Mouse (Mus musculus) layer of hippocampus, adult 9-11 months (tissue): ENCODE data around the gene Msrb1.
A peak's percentile ranks its signal among the peaks of the same experiment; 100 is the strongest.

Experiments used
- DNase-seq: peaks from one replicate; pipeline ENCODE4 v3.0.0; 2022

Gene Msrb1

DNA sequence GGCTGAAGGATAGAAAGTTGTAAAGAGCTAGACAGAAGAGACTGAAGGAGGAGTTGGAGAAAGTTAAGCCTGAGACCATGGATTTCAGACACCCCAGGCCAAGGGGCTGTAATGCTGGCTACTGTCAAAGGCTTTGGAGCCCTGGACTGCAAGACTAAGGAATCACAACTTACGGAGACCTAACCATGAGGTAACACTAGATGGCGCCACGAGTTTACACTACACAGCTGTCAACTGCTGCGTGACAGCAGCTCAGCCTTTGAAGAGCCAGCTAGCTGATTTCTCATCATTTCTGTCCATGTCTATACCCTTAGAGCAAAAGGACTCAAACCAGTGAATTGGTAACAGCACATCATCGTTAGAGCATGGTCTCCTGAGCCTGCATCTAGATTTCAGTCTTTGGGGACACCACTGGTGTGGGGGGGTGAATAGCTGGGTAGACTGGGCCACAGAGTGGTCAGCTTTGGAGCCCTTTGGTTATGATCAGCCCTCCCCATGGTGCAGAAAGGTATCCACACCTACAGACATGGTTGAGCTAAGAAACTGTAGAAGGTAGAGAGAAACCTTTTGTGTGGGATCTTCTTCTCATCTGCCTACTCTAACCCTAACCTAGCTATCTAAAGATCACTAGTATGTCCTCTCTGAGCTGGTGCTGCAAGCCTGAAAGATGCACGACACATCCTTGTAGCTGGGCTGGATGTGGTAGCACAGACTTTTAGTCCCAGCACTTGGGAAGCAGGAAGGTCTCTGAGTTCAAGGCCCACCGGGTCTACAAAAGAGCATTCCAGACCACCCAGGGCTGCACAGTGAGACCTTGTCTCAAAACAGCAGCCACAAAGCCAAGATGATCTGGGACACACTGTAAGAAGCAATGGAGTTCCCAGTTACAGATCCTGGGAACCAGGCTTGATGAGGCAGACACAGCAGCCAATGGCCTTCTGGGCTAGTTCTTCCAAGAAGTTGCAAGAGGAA is 9.4 kb downstream of the Msrb1 start:
- DNase-seq: peak; percentile 84

DNA sequence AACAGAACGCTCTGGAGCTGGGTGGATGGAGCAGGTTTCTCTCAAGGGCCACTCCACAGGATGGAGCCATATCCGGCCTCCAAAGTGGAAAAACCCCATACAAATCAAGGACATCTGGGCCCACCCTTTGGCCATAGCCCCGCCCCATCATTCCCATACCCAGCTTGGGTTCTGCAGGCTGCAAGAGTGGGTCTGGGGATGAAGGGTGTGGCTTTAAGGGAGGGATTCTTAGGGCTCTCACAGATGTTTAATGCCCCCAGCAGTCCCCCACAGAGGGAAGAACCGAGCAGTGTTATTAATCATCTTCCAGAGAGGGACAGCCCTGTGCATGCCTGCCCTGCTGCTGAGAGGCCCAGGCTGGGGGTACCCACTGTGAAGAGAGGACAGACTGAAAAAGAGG is 10.5 kb downstream of the Msrb1 start:
- DNase-seq: no peak

DNA sequence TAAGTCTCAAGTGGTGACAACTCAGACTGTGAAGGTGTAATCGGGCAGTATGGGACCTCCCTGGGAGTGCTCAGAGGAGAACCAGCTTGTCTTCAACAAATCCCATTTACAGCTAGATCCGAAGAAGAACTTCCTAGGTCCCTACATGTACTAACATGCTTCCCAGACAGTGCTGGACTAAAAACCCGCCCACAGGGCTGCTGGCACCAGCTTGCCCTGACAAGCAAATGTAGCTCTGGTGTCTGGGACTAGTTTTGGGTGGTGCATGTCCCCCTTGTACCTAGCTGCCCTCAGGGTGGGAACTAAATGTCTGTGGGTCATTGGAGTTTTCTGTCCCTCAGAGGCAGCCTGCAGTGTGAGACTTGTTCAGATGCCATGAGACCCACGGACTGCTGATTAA is 15.1 kb downstream of the Msrb1 start:
- DNase-seq: no peak

DNA sequence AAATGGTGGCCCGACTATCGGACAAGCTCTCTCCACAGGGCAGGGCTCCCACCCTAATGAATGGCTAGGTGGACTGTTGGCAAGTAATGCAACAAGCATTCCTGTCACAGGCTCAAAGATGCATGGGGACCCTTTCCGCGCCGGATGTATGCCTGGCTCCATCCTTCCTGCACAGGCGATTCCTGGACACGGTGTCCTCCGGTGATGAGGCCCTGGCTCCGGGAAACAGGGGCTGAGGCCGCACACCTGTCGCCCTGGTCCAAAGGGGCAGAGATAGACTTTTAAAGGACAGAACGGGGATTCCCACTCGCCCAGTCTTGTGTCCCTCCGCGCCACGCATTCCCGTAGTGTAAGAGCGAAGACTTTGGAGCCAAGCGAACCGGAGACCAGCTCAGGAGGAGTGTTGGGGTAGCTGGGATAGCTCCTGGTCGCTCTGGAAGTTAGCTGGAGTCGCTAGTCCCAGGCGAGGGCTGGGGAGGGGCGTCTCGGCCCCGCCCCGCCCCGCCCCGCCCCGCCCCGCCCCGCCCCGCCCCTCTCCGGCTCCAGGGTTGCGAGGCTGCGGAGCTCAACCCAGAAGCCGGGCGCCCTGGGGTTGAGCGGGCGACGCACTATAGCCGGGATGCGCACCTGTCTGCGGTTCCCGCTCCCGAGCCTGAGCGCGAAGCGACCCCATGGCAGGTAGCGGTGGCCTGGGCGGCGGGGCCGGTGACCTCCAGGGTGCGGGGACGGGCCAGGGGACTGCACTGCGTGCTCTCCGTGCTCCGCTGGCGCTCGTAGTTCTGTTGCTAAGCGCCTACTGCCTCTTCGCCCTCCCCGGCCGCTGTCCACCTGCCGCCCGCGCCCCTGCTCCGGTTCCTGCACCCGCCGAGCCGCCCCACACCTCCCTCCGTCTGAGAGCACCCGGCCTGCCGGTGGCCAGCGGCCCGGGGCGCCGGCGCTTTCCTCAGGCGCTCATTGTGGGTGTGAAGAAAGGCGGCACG is 16.3 kb downstream of the Msrb1 start, which contains the start of gene Hs3st6:
Gene Hs3st6 (plus strand): TSS at position 574 of the 980 bp plus-strand sequence.
- no peak for DNase-seq

DNA sequence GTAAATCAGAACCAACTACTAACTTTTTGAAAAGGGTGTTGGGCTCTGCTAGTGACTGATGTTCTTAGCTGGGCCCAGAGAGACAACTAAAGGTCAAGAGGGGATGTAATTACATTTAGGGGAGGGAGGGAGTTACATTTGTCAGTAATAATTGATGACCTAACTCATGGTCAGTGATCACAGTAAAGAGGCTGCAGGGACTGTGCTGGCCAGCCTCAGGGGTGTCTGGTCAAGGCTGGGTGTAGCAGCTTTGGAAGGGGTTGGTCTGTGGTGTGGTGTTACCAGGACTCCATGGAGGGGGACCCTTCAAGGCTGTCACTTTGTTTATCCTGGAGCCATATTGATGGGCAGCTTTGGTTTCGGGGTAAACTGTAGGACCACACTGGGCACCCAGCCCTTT is 21.0 kb downstream of the Msrb1 start:
- no peak for DNase-seq

DNA sequence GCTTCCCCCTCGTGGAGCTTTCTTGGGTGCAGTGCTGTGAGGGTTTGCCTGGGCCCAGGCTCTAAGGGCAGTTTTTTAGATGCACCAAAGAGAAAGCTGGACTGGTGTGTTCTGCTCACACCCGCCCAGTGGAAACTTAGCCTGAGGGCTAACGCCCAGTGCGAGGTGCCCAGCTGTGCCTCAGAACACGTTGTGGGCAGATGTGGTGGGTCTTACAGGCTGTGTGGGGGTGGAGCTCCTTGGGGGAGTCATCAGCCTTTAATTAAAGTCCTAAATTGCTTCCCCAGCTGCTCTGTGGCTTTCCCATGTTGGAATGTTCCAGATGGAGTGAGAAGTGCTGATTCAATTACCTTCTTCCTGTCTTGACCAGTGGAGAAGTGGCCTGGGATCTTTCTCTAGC is 24.7 kb downstream of the Msrb1 start:
- no peak for DNase-seq

DNA sequence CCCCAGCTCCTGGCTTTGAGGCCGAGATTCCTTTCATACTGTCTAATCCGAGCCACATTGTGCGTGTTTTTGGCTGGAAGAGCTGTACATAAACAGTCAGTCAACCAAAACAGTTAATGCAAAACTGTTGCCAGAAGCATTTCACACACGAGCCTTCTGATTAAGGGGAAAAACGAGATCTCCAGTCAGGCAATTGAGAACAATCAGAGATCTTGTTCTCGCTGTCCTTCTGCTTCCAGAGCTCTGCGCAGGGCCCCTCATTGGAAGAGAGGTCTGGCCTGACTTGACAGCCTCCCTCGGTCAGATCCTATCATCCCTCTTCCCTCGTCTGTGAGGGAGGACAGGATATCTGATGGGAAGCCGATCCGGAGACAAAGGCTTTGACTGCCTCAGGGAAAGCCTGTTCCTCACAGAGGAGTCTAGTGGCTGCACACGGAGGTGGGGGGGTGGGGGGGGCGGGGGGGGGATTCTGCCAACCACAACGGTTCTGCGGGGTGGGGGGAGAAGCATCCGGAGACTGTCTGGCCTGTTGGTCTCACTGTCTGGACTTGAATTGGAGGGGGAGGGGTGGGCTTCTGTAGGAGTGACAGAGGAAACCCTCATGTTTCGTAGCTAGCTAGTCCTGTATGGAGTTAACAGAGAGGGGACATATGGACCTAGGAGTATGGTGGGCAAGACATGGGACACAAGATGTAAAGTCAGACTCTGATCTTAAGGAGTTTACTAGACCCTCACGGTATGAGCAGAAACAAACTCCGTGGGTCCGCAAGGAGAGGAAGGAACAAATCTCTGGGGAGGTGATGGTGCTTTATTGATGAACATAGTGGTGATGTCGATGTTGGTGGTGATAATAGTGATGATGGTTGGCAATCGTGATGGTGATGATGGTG is 28.8 kb downstream of the Msrb1 start:
- DNase-seq: no peak

DNA sequence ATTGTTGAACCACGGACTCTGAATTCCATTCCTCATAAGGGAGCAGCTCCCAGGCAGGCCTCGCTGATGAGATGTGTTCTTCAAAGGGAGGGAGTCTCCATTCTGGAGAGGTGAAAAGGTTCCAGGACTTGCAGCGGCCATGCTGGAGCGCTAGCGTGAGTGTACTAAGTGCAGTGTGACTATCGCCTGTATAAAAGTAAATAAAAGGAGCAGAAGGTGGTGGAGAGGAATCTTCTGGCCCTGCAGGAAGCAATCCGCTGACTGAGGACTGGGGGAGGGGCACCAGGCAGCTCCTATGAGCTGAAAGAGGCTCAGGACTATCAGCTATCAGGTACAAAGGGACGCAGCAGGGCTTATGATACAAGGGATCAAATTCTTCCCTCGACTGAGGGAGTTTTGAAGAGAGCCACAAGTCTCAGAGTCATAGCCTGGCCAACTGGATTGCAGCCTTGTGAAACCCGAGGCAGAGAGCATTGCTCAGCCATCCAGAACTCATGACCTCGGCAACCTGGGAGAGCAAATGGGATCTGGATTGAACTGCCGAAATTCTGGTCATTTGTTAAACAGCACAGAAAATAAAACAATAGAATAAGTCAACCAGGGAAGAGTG is 29.9 kb downstream of the Msrb1 start:
- no peak for DNase-seq

DNA sequence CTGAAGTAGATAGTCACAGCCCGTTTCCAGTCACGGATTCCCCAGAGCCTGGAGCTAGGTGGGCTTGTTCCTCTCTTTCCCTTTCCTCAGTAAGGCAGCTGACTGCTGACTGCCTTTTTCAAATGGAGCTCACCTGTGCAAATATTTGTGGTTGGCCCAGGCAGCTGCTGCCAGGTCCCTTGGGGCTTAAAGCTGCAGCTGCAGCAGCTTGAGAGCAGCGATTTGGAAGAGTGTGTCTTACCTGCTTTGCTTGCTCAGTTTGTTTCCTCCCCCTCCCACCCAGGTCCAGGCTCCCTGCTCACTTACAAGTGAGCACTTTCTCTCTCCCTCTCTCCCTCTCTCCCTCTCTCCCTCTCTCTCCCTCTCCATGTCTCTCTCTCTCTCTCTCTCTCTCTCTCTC is 32.7 kb downstream of the Msrb1 start:
- no peak for DNase-seq

DNA sequence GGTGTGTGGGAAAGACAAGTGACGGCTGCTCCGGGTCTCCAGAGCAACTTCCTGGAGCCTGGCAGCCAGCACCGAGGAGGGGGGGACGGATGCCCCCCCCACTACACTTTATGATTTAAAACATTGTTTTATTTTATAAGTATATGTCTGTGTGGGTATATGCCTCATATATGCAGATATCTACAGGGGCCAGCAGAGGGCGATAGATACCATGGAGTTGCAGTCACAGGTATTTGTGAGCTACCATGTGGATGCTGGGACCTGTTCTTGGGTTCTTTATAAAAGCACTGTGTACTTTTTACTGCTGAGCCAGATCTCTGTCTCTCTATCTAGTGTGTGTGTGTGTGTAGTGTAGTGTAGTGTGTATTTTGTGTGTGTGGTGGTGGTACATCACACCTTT is 36.8 kb downstream of the Msrb1 start:
- DNase-seq: no peak

DNA sequence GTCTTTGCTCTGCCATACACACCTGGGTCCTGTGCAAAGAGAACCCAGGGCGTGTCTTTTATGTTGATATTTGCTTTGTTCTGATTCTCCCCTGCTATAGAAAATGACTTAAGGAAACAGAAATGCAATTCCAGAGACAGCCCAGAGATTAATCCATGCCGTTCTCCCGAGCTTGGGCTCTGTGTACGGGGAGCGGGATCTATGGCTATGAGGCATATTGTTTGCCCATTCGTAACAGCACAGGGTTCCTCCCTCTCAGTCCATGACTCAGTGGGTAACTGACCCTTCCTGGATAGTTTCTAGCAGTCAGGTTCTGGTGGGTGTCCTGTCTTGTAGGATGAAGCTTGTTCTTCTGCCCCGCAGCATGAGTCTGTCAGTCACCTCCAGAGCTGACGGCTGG is 38.7 kb downstream of the Msrb1 start:
- no peak for DNase-seq

DNA sequence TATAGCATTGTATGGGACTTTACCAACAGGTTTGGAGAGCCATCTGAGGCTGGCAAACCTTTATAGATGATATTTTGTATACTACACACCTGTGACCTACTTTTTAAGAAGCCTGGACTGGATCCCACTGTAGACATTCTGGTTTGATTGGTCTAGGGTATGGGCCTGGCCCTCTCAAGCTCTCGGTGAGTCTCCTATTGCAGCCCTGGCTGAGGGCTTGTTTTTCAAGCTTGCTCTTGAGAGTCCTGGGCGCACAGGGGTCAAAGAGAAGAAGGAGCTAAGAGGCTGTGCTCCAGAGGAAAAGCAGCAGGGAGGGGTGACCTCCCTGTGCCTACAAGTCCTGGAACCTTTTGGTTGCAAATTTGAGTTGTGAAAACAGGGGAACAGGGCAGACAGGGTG is 40.6 kb downstream of the Msrb1 start:
- DNase-seq: no peak

DNA sequence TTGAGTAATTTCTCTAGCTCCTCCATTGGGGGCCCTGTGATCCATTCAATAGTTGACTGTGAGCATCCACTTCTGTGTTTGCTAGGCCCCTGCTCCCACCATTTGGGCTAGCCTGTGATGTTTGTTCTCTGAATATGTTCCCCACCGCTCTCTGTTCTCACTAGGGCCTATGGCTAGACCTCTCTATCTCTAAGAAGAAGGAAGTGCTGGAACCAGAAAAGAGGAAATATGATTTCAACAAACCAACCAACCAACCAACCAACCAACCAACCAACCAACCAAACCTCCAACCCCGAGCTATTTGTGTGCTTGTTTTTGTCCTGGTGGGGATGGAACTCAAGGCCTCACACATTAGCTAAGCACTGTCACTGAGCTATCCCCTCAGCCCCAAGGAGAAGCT is 44.4 kb downstream of the Msrb1 start:
- no peak for DNase-seq

DNA sequence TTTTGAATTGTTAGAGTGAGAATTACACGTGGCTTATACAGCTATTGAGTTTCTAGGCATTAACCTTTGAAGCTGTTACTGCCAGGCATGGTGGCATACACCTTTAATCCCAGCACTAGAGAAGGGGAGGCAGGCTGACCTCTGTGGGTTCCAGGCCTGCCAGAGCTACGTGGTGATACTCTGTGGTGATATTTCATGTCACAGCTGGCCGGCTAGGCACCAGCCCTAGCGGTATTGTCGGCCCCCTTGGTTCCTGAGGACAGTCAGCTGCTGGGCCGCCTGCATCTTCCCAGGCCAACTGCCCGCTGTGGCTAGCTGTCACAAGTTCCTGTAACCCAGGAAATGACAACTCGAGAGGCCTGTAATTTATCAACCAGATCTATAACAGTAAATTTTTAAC is 55.7 kb downstream of the Msrb1 start:
- no peak for DNase-seq
